Mouse (Mus musculus) skeletal muscle tissue, adult 2 months (tissue): Measurements from ENCODE around the gene Gm3149.
"Not testable (repeated sequence)": the region's sequence is repeated elsewhere in the genome, so short reads cannot be mapped to it uniquely, and the experiment has no call there.

Source experiments
- DNase-seq: peaks from one replicate; pipeline ENCODE4 v3.0.0-alpha.2; 2012; ENCODE audit warnings: low read depth, low spot score

The Gm3149 gene

GRCm38 (mm10) chr14:4316983-4317382 lies at the start of gene Gm3149:
Gm3149 (plus strand) TSS chr14:4317283.
- DNase-seq, result not testable (repeated sequence)

- not testable (repeated sequence) for DNase-seq
Observed at GRCm38 (mm10) chr14:4269238-4269950, 47.7 kb upstream of the Gm3149 start.

DNA sequence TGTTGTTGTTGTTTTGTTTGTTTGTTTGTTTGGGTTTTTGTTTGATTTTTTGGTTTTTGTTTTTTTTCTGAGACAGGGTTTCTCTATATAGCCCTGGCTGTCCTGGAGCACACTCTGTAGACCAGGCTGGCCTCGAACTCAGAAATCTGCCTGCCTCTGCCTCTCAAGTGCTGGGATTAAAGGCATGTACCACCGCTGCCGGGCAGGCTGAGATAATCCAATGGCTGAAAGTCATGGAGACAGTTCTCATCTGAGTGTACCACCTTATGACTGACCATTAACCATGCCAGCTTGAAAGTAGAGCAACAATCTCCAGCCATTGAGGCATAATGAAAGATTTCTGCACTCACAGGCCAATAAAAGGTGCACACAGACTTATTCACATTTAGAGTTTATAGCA lies 37.3 kb upstream of the Gm3149 start:
- DNase-seq, result not testable (repeated sequence)

- not testable (repeated sequence) for DNase-seq
Observed at GRCm38 (mm10) chr14:4334476-4335080, 17.5 kb downstream of the Gm3149 start, which contains the start of gene 2610042L04Rik. 2610042L04Rik (plus strand) TSS chr14:4334763.

GRCm38 (mm10) chr14:4335506-4335905 lies 18.4 kb downstream of the Gm3149 start:
- not testable (repeated sequence) for DNase-seq

GRCm38 (mm10) chr14:4368991-4369390 lies 51.9 kb downstream of the Gm3149 start:
- not testable (repeated sequence) for DNase-seq

DNA sequence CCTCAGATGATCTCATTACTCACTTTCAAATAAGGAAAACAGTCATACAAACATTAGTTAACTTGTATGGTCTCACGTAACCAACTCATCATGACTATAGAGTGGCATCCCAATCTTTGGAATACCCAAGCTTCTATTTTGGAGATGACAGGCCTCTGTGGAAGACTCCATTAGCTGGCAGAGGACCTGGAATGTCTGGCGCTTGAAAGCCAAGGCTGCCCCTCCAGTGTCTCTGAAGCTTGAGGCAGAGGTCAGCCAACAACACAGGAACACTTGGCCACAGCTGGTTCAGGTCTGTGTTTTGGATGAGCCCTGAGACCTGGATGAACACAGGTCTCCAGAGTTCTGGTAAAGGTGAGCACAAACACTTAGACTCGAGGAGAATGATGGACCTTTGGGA lies 52.6 kb downstream of the Gm3149 start:
- not testable (repeated sequence) for DNase-seq
